Mouse (Mus musculus): ENCODE results near the gene Cd84. TPM values are rescaled to one million over a fixed set of nuclear protein-coding genes. Genes with fewer than 3 reads are reported as not detected.

Gene Cd84
- polyA plus RNA-seq, 1 experiment from 2014 or later: 1.1 TPM

- H3K9ac ChIP-seq: no peak overlapping the region
- H3K9me3 ChIP-seq (ENCODE audit: control insufficient read depth, low read length): no peaks in the 10 kb centered on the region
- H3K27me3 ChIP-seq (ENCODE audit: control insufficient read depth, insufficient read depth, low read length): no peaks in the 10 kb centered on the region
- ATAC-seq (ENCODE audit: low FRiP score) (no peak), DNase-seq (ENCODE audit: low spot score) (no peak)
- no peak overlapping the region for H3K27ac ChIP-seq
- no peak overlapping the region for H3K4me2 ChIP-seq (replicated peaks)
- no peaks in the 10 kb centered on the region for H3K36me3 ChIP-seq (replicated peaks; ENCODE audit: control insufficient read depth, insufficient read depth)
- H3K4me1 ChIP-seq (replicated peaks; ENCODE audit: control insufficient read depth, insufficient read depth, low read length): no peaks in the 10 kb centered on the region
- WGBS: 87% methylated on average over 2 of the region's 2 CpGs
- no peak overlapping the region for H3K4me3 ChIP-seq (replicated peaks; ENCODE audit: low read length)
Measured at GRCm38 (mm10) chr1:171921641-171922040, 82.1 kb downstream of the Cd84 start.

GRCm38 (mm10) chr1:171922844-171923243, 83.3 kb downstream of the Cd84 start:
- ATAC-seq (ENCODE audit: low FRiP score) (no peak), DNase-seq (ENCODE audit: low spot score) (no peak)
- Histone ChIP-seq H3K9ac (no peak overlapping the region), H3K4me3 (replicated peaks; ENCODE audit: low read length) (no peak overlapping the region), H3K9me3 (ENCODE audit: control insufficient read depth, low read length) (no peaks in the 10 kb centered on the region), H3K4me2 (replicated peaks) (no peak overlapping the region), H3K4me1 (replicated peaks; ENCODE audit: control insufficient read depth, insufficient read depth, low read length) (no peaks in the 10 kb centered on the region), H3K36me3 (replicated peaks; ENCODE audit: control insufficient read depth, insufficient read depth) (no peaks in the 10 kb centered on the region), H3K27me3 (ENCODE audit: control insufficient read depth, insufficient read depth, low read length) (no peaks in the 10 kb centered on the region), H3K27ac (no peak overlapping the region)
- 92% methylated on average over 5 of the region's 5 CpGs for WGBS

- Histone ChIP-seq H3K4me1 (replicated peaks; ENCODE audit: control insufficient read depth, insufficient read depth, low read length) (no peaks in the 10 kb centered on the region), H3K27ac (no peak overlapping the region), H3K9ac (no peak overlapping the region), H3K36me3 (replicated peaks; ENCODE audit: control insufficient read depth, insufficient read depth) (no peaks in the 10 kb centered on the region), H3K4me2 (replicated peaks) (no peak overlapping the region), H3K9me3 (ENCODE audit: control insufficient read depth, low read length) (no peaks in the 10 kb centered on the region), H3K27me3 (ENCODE audit: control insufficient read depth, insufficient read depth, low read length) (no peaks in the 10 kb centered on the region), H3K4me3 (replicated peaks; ENCODE audit: low read length) (no peak overlapping the region)
- DNase-seq (ENCODE audit: low spot score): no peak
- ATAC-seq (ENCODE audit: low FRiP score): no peak
- WGBS: 83% methylated on average over 3 of the region's 3 CpGs
Measured at GRCm38 (mm10) chr1:171924900-171925299, 85.4 kb downstream of the Cd84 start.

GRCm38 (mm10) chr1:171933851-171934250, 94.4 kb downstream of the Cd84 start:
- H3K27me3 ChIP-seq (ENCODE audit: control insufficient read depth, insufficient read depth, low read length): no peaks in the 10 kb centered on the region
- no peaks in the 10 kb centered on the region for H3K4me1 ChIP-seq (replicated peaks; ENCODE audit: control insufficient read depth, insufficient read depth, low read length)
- DNase-seq (ENCODE audit: low spot score) (no peak), ATAC-seq (ENCODE audit: low FRiP score) (no peak)
- no peak overlapping the region for H3K4me3 ChIP-seq (replicated peaks; ENCODE audit: low read length)
- no peak overlapping the region for H3K27ac ChIP-seq
- H3K9me3 ChIP-seq (ENCODE audit: control insufficient read depth, low read length): no peaks in the 10 kb centered on the region
- H3K36me3 ChIP-seq (replicated peaks; ENCODE audit: control insufficient read depth, insufficient read depth): no peaks in the 10 kb centered on the region
- no peak overlapping the region for H3K4me2 ChIP-seq (replicated peaks)
- no peak overlapping the region for H3K9ac ChIP-seq
- WGBS: 79% methylated on average over 3 of the region's 3 CpGs

GRCm38 (mm10) chr1:171938952-171939948, 99.8 kb downstream of the Cd84 start:
- 85% methylated on average over 14 of the region's 14 CpGs for WGBS
- no peak overlapping the region for H3K4me2 ChIP-seq (replicated peaks)
- ATAC-seq (ENCODE audit: low FRiP score) (no peak), DNase-seq (ENCODE audit: low spot score) (no peak)
- no peak overlapping the region for H3K27ac ChIP-seq
- no peak overlapping the region for H3K9ac ChIP-seq
- no peaks in the 10 kb centered on the region for H3K27me3 ChIP-seq (ENCODE audit: control insufficient read depth, insufficient read depth, low read length)
- no peaks in the 10 kb centered on the region for H3K4me1 ChIP-seq (replicated peaks; ENCODE audit: control insufficient read depth, insufficient read depth, low read length)
- no peak overlapping the region for H3K4me3 ChIP-seq (replicated peaks; ENCODE audit: low read length)
- H3K9me3 ChIP-seq (ENCODE audit: control insufficient read depth, low read length): no peaks in the 10 kb centered on the region
- no peaks in the 10 kb centered on the region for H3K36me3 ChIP-seq (replicated peaks; ENCODE audit: control insufficient read depth, insufficient read depth)

Other genes starting within 250 kb of the Cd84 start
- gene Ly9, start 232.3 kb upstream of the Cd84 start, polyA plus RNA-seq (2014; fragmentation: Nextera tagmentation; extraction: Ambion mirVana): 0.14 TPM in 1 of 2 replicates, not detected in the other
- not detected in 2 replicates for gene Slamf7, start 186.7 kb upstream of the Cd84 start, polyA plus RNA-seq (2014; fragmentation: Nextera tagmentation; extraction: Ambion mirVana)
- 1.1 and 2.1 TPM in 2 replicates for gene Cd48, start 157.7 kb upstream of the Cd84 start, polyA plus RNA-seq (2014; fragmentation: Nextera tagmentation; extraction: Ambion mirVana)
- 0.10 and 0.13 TPM in 2 replicates for gene Slamf1, start 72.6 kb upstream of the Cd84 start, polyA plus RNA-seq (2014; fragmentation: Nextera tagmentation; extraction: Ambion mirVana)
- gene Gm10521, start 56.0 kb downstream of the Cd84 start, polyA plus RNA-seq (2014; fragmentation: Nextera tagmentation; extraction: Ambion mirVana): not detected in 2 replicates
- gene Slamf6, start 77.8 kb downstream of the Cd84 start, polyA plus RNA-seq (2014; fragmentation: Nextera tagmentation; extraction: Ambion mirVana): 0.21 and 0.33 TPM in 2 replicates
- 48.9 and 49.5 TPM in 2 replicates for gene Vangl2, start 188.7 kb downstream of the Cd84 start, polyA plus RNA-seq (2014; fragmentation: Nextera tagmentation; extraction: Ambion mirVana)
- 2.7 and 3.6 TPM in 2 replicates for gene Nhlh1, start 217.9 kb downstream of the Cd84 start, polyA plus RNA-seq (2014; fragmentation: Nextera tagmentation; extraction: Ambion mirVana)
- gene Copa, start 242.8 kb downstream of the Cd84 start, polyA plus RNA-seq (2014; fragmentation: Nextera tagmentation; extraction: Ambion mirVana): 161 and 193 TPM in 2 replicates
- gene Ncstn, start 243.1 kb downstream of the Cd84 start, polyA plus RNA-seq (2014; fragmentation: Nextera tagmentation; extraction: Ambion mirVana): 106 and 111 TPM in 2 replicates

Measured in hindbrain, embryonic 14.5 days (tissue).